In the genomic region with DNA sequence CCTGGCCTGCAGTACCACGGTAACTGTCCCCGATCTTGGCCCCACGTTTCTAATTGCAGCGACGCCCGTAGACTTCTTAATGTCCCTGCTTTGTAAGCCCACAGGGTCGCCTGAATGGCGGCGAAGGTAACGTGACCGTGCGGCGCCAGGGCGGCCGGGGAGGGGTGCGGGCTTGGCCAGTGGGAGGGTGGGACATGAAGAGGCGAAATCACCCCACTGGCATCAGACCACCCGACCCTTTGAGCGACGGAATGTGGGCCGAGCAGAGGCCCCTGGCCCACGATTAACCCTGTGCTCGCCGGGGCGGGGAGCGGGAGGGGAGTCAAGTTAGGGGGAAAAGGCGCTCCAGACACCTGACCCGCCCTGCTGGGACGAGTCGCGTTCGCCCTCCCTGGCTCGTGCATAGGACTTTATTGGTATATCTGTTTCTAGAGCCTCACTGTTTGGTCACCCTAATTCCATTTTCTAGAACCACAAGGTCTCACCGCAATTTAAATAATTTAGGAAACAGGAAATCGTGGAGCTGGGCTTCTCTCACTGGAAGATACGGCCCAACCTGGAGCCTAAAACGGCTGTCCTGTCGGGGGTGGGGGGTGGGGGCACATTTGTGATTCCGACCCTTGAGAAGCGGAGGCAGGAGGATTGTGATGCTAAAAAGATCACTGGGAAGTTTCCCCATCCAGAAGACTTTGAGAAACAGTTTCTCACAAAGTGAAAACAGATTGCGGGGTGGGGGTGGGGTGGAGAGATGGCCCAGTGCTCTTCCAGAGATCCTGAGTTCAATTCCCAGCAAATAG, we compare ENCODE assay signal across 8 mouse cellular contexts. TPM values are rescaled to one million over a fixed set of nuclear protein-coding genes. Genes with fewer than 3 reads are reported as not detected.
DNase-seq lines count a peak whose midpoint lies in the region; ATAC-seq and TF ChIP-seq lines count a peak whose summit lies in the region.

No protein-coding gene starts in this region.

- ATAC-seq in lung, embryonic 15.5 days (ENCODE audit: borderline replicate concordance, extremely low read depth, low FRiP score, low TSS enrichment) = peak; percentile 69; the same call in 1 of the 2 replicates
- peak; percentile 31; the same call in 1 of the 2 replicates for ATAC-seq in intestine, postnatal 0 days
- peak; percentile 62 for ATAC-seq in liver, embryonic 13.5 days (ENCODE audit: low read depth)
- peak; percentile 90 for ATAC-seq in neural tube, embryonic 15.5 days (ENCODE audit: low FRiP score)

- 2% methylated on average over 41 of the region's 41 CpGs for WGBS in lung, embryonic 15.5 days
- WGBS in intestine, postnatal 0 days = 4% methylated on average over 41 of the region's 41 CpGs
- 2% methylated on average over 41 of the region's 41 CpGs for WGBS in liver, embryonic 13.5 days (ENCODE audit: insufficient replicate concordance)
- 3% methylated on average over 41 of the region's 41 CpGs for WGBS in neural tube, embryonic 15.5 days

- DNase-seq in lung, postnatal 25 days (ENCODE audit: low spot score) = no peak
- DNase-seq in cerebellum, adult 11-12 months = peak; percentile 34
- peak; percentile 81 for DNase-seq in forelimb bud, embryonic 11.5 days (ENCODE audit: low read depth, low spot score)
- peak; percentile 8 for DNase-seq in liver, embryonic 13.5 days
- no peak for DNase-seq in adipocyte (ENCODE audit: low spot score)

- H3K36me3 ChIP-seq in lung, embryonic 15.5 days = no peaks in the 10 kb centered on the region
- H3K36me3 ChIP-seq in intestine, postnatal 0 days (ENCODE audit: control insufficient read depth, insufficient read depth) = no peaks in the 10 kb centered on the region
- no peaks in the 10 kb centered on the region for H3K36me3 ChIP-seq in liver, embryonic 13.5 days
- H3K36me3 ChIP-seq in neural tube, embryonic 15.5 days = no peaks in the 10 kb centered on the region

- no peaks in the 10 kb centered on the region for H3K27me3 ChIP-seq in lung, embryonic 15.5 days
- H3K27me3 ChIP-seq in intestine, postnatal 0 days (replicated peaks; ENCODE audit: control insufficient read depth, insufficient read depth, low read length) = no peaks in the 10 kb centered on the region
- peaks cover 28% of the 10 kb centered on the region for H3K27me3 ChIP-seq in liver, embryonic 13.5 days
- H3K27me3 ChIP-seq in neural tube, embryonic 15.5 days (replicated peaks) = no peaks in the 10 kb centered on the region

- no peak overlapping the region for H3K27ac ChIP-seq in lung, embryonic 15.5 days
- no peak overlapping the region for H3K27ac ChIP-seq in intestine, postnatal 0 days (ENCODE audit: low read depth, low read length)
- no peak overlapping the region for H3K27ac ChIP-seq in liver, embryonic 13.5 days
- H3K27ac ChIP-seq in neural tube, embryonic 15.5 days (replicated peaks) = peak overlapping the region; percentile 75

- H3K9ac ChIP-seq in lung, embryonic 15.5 days = peak overlapping the region; percentile 70
- peak overlapping the region; percentile 42 for H3K9ac ChIP-seq in intestine, postnatal 0 days (ENCODE audit: low read depth, low read length)
- peak overlapping the region; percentile 63 for H3K9ac ChIP-seq in liver, embryonic 13.5 days
- peak overlapping the region; percentile 51 for H3K9ac ChIP-seq in neural tube, embryonic 15.5 days (replicated peaks)

- no peaks in the 10 kb centered on the region for H3K9me3 ChIP-seq in lung, embryonic 15.5 days
- H3K9me3 ChIP-seq in intestine, postnatal 0 days (ENCODE audit: control insufficient read depth) = no peaks in the 10 kb centered on the region
- H3K9me3 ChIP-seq in liver, embryonic 13.5 days (replicated peaks) = no peaks in the 10 kb centered on the region
- H3K9me3 ChIP-seq in neural tube, embryonic 15.5 days (replicated peaks) = no peaks in the 10 kb centered on the region

- TF ChIP-seq CTCF in intestine, postnatal 0 days (IDR thresholded peaks at IDR 0.05; ENCODE audit: low read depth) = no peak

- peaks cover 12% of the 10 kb centered on the region for H3K4me1 ChIP-seq in lung, embryonic 15.5 days
- no peaks in the 10 kb centered on the region for H3K4me1 ChIP-seq in intestine, postnatal 0 days (replicated peaks; ENCODE audit: control insufficient read depth, insufficient read depth, low read length)
- H3K4me1 ChIP-seq in liver, embryonic 13.5 days (replicated peaks) = peaks cover 8% of the 10 kb centered on the region; the same call in 1 of the 2 replicates
- peaks cover 18% of the 10 kb centered on the region for H3K4me1 ChIP-seq in neural tube, embryonic 15.5 days

- peak overlapping the region; percentile 95 for H3K4me2 ChIP-seq in lung, embryonic 15.5 days
- H3K4me2 ChIP-seq in intestine, postnatal 0 days (replicated peaks; ENCODE audit: low read depth) = peak overlapping the region; percentile 99
- peak overlapping the region; percentile 84 for H3K4me2 ChIP-seq in liver, embryonic 13.5 days
- peak overlapping the region; percentile 88 for H3K4me2 ChIP-seq in neural tube, embryonic 15.5 days

- H3K4me3 ChIP-seq in lung, embryonic 15.5 days = peak overlapping the region; percentile 63
- H3K4me3 ChIP-seq in intestine, postnatal 0 days (ENCODE audit: low read depth, low read length) = peak overlapping the region; percentile 60
- peak overlapping the region; percentile 64 for H3K4me3 ChIP-seq in liver, embryonic 13.5 days (replicated peaks)
- peak overlapping the region; percentile 47 for H3K4me3 ChIP-seq in neural tube, embryonic 15.5 days (replicated peaks)

RNA-seq across cellular contexts. Expression of a gene that starts 15.0 kb away (rescaled TPM):
- 6.4 and 7.8 TPM in 2 replicates for polyA plus RNA-seq in lung, embryonic 15.5 days (2015; fragmentation: Nextera tagmentation; extraction: Ambion mirVana)
- 2.7 and 2.9 TPM in 2 replicates for polyA plus RNA-seq in intestine, postnatal 0 days (2015; fragmentation: Nextera tagmentation; extraction: Ambion mirVana)
- polyA plus RNA-seq in liver, embryonic 13.5 days (2015; fragmentation: Nextera tagmentation; extraction: Ambion mirVana) = 1.8 TPM in 2 replicates
- polyA plus RNA-seq in neural tube, embryonic 15.5 days (2015; fragmentation: Nextera tagmentation; extraction: Ambion mirVana) = 70.8 and 91.9 TPM in 2 replicates

RNA-seq across cellular contexts. Expression of a gene that starts 21.5 kb away (rescaled TPM):
- 10.9 and 11.3 TPM in 2 replicates for polyA plus RNA-seq in lung, embryonic 15.5 days (2015; fragmentation: Nextera tagmentation; extraction: Ambion mirVana)
- 3.0 and 3.4 TPM in 2 replicates for polyA plus RNA-seq in intestine, postnatal 0 days (2015; fragmentation: Nextera tagmentation; extraction: Ambion mirVana)
- polyA plus RNA-seq in liver, embryonic 13.5 days (2015; fragmentation: Nextera tagmentation; extraction: Ambion mirVana) = 10.4 and 13.6 TPM in 2 replicates
- polyA plus RNA-seq in neural tube, embryonic 15.5 days (2015; fragmentation: Nextera tagmentation; extraction: Ambion mirVana) = 7.6 and 8.1 TPM in 2 replicates

Comparison
In these comparisons a context has a peak if more than half of its experiments do, and no peak if none do; other contexts are left out.
1. ATAC-seq: peak in every context shown above with its lines; median percentile 90 in neural tube, embryonic 15.5 days; 69 in lung, embryonic 15.5 days; 62 in liver, embryonic 13.5 days; 31 in intestine, postnatal 0 days.
2. DNase-seq: peak in cerebellum, adult 11-12 months (single experiment), forelimb bud, embryonic 11.5 days (single experiment) and liver, embryonic 13.5 days (single experiment); none in lung, postnatal 25 days (single experiment) and adipocyte (single experiment).
3. Peak in every context shown above with its lines, with median percentiles within 50 percentile points of each other: H3K4me2 ChIP-seq, H3K4me3 ChIP-seq and H3K9ac ChIP-seq.